Mouse (Mus musculus) embryonic facial prominence, embryonic 12.5 days (tissue): ENCODE results near the gene Ndufs2. TPM values are rescaled to one million over a fixed set of nuclear protein-coding genes. Genes with fewer than 3 reads are reported as not detected.

Source experiments
- ATAC-seq: fragments of 200-750 bp; cut with Nextera tagmentation; 2 replicates; pipeline ENCODE4 v1.8.0; 2017; ENCODE audit not compliant: insufficient number of reproducible peaks, insufficient read depth, low FRiP score, low TSS enrichment
- H3K27ac ChIP-seq: fragments of 300-500 bp; sonication (generic); 2 replicates; pipeline ENCODE4 v1.5.1; 2016; ENCODE audit warnings: mild to moderate bottlenecking
- H3K27me3 ChIP-seq: fragments of 300-500 bp; sonication (generic); 2 replicates; pipeline ENCODE4 v1.6.1; 2016; ENCODE audit warnings: mild to moderate bottlenecking, moderate library complexity
- H3K36me3 ChIP-seq: fragments of 300-500 bp; sonication (generic); 2 replicates; pipeline ENCODE4 v1.6.1; 2016; ENCODE audit warnings: mild to moderate bottlenecking
- H3K4me1 ChIP-seq: fragments of 300-500 bp; sonication (generic); 2 replicates; pipeline ENCODE4 v1.6.1; 2016
- H3K4me2 ChIP-seq: fragments of 300-500 bp; sonication (generic); replicated peaks from 2 replicates; pipeline ENCODE4 v1.6.1; 2016; ENCODE audit warnings: mild to moderate bottlenecking, moderate library complexity
- H3K4me3 ChIP-seq: fragments of 300-500 bp; sonication (generic); 2 replicates; pipeline ENCODE4 v1.5.1; 2016; ENCODE audit warnings: mild to moderate bottlenecking
- H3K9ac ChIP-seq: fragments of 300-500 bp; sonication (generic); 2 replicates; pipeline ENCODE4 v1.6.1; 2016; ENCODE audit warnings: mild to moderate bottlenecking, moderate library complexity
- H3K9me3 ChIP-seq: fragments of 300-500 bp; sonication (generic); 2 replicates; pipeline ENCODE4 v1.6.1; 2016; ENCODE audit warnings: mild to moderate bottlenecking, moderate library complexity
- WGBS: fragments of 180-500 bp; shearing (Covaris S2); methylation state at CpG from one replicate; pipeline ENCODE4 v1.1.7; 2016; 5-methylcytosine and 5-hydroxymethylcytosine counted together
- polyA plus RNA-seq: library from polyadenylated mRNA; unstranded; fragments of >200 nt; fragmentation: Nextera tagmentation; extraction: Ambion mirVana; gene quantifications from 2 replicates; pipeline ENCODE4 v1.2.1, GENCODE M21; 2016

The Ndufs2 gene
- polyA plus RNA-seq, 1 experiment from 2014 or later: 236 TPM

DNA sequence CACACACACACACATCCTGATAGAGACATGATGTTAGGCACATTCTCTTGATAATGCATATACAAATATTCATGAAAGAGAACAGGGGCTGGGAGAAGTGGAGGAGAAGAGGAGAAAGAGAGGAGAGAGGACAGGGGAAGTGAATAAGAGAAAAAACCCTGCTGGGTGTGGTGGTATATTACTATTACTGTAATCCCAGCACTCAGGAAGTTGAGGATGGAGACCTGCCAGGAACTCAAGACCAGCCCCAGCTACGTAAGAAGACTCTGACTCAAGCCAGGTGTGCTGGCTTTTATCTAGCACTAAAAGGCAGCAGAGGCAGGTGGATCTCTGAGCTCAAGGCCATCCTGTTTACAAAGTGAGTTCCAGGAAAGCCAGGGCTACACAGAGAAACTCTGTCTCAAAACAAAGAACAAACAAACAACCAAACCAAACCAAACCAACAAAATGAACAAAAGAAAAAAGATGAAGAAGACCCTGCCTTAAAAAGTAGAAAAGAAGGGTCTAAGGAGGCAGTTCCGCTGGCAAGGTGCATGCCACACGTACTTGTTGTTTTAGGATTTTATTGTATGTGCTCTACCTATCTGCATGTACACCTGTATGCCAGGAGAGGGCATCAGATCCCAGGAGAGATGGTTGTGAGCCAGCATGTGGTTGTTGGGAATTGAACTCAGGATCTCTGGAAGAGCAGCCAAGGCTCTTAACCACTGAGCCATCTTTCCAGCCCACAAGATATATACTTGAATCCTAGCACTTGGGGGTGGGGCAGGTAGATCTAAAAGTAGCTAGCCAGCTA lies 12.7 kb upstream of the Ndufs2 start:
- 70% methylated on average over 3 of the region's 3 CpGs for WGBS
- Histone ChIP-seq H3K4me1 (peaks cover 16% of the 10 kb centered on the region), H3K4me3 (no peak overlapping the region), H3K9ac (no peak overlapping the region), H3K27ac (peak overlapping the region; percentile 92), H3K36me3 (peaks cover 6% of the 10 kb centered on the region), H3K4me2 (peak overlapping the region; percentile 51), H3K27me3 (no peaks in the 10 kb centered on the region), H3K9me3 (no peaks in the 10 kb centered on the region)
- peak; percentile 19; the same call in 1 of the 2 replicates for ATAC-seq

DNA sequence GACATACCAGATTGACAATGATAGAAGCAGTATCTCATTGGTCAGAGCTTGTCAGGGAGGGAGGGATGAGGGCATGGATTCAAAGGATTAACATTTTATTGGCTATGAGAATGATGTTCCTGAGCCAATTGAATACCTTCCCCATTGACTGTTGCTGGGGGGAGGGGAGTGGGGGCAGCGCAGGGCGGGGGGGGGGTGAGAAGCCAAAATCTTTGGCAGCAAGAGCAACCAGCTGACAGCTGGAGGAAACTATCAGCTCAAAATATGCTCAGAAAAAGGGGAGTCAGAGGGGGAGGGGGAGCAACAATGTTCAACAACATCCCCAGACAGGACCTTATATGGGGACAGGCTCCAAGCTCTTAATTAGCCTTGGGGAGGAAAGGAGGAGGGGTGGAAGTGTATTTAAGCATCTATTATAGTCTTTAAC lies 12.0 kb upstream of the Ndufs2 start:
- Histone ChIP-seq H3K27me3 (no peaks in the 10 kb centered on the region), H3K9ac (0 out of 2 replicates have a peak overlapping the region, but pooled peaks have one; percentile 45), H3K9me3 (no peaks in the 10 kb centered on the region), H3K4me3 (peak overlapping the region; percentile 24), H3K4me1 (peaks cover 16% of the 10 kb centered on the region), H3K27ac (peak overlapping the region; percentile 92), H3K36me3 (peaks cover 8% of the 10 kb centered on the region), H3K4me2 (peak overlapping the region; percentile 51)
- peak; percentile 82 for ATAC-seq
- 8% methylated on average over 2 of the region's 2 CpGs for WGBS

DNA sequence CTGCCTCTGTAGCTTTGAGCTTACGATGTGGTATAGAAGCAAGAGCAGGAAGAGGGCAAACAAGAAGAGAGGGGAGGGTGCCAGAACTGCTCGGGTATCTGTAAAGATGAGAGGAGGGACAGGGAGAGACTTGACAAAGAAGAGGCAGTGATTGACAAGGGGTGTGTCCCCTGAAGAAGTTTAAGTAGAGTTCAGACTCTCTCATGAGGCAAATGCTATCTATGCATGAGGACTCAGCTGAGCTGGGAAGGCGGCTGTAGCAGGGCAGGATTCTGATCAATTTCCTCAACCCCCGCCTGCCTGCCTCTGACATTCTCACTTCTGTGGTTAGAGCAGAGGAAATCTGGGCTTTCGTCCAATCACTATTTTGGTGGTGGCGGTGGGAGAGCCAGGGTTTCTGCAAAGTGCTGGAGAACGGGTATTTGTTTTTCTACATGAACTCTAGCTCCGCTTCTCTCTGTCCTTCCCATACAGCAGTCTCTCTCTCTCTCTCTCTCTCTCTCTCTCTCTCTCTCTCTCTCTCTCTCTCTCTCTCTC lies 11.5 kb upstream of the Ndufs2 start:
- Histone ChIP-seq H3K9ac (0 out of 2 replicates have a peak overlapping the region, but pooled peaks have one; percentile 45), H3K27me3 (no peaks in the 10 kb centered on the region), H3K4me2 (peak overlapping the region; percentile 51), H3K36me3 (peaks cover 12% of the 10 kb centered on the region), H3K4me1 (peaks cover 16% of the 10 kb centered on the region), H3K9me3 (no peaks in the 10 kb centered on the region), H3K4me3 (peak overlapping the region; percentile 24), H3K27ac (peak overlapping the region; percentile 92)
- ATAC-seq: peak; percentile 77
- WGBS: 3% methylated on average over 8 of the region's 8 CpGs

DNA sequence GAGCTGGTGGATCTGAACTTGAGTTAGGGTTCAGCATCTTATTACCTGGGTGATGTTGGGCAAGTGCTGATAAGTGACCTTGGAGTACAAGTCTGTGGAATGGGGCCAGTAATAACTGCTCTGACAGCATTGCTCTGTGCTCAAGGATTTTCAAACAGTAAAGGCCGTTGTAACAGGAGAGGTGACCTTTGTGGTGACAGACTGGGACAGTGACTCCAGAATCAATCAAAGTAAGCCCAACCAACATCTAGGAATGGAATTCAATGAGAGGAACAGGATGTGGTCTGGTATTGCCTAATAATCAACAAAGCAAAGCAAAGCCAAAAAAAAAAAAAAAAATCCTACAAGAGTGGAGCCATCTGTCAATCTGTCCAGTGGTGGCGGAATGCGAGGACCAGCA lies 9.1 kb upstream of the Ndufs2 start:
- H3K27ac ChIP-seq: no peak overlapping the region
- no peaks in the 10 kb centered on the region for H3K9me3 ChIP-seq
- peaks cover 16% of the 10 kb centered on the region for H3K4me1 ChIP-seq
- no peak overlapping the region for H3K4me3 ChIP-seq
- peaks cover 25% of the 10 kb centered on the region for H3K36me3 ChIP-seq
- no peak overlapping the region for H3K4me2 ChIP-seq
- no peak for ATAC-seq
- H3K9ac ChIP-seq: no peak overlapping the region
- no peaks in the 10 kb centered on the region for H3K27me3 ChIP-seq
- WGBS: 70% methylated on average over 3 of the region's 3 CpGs

DNA sequence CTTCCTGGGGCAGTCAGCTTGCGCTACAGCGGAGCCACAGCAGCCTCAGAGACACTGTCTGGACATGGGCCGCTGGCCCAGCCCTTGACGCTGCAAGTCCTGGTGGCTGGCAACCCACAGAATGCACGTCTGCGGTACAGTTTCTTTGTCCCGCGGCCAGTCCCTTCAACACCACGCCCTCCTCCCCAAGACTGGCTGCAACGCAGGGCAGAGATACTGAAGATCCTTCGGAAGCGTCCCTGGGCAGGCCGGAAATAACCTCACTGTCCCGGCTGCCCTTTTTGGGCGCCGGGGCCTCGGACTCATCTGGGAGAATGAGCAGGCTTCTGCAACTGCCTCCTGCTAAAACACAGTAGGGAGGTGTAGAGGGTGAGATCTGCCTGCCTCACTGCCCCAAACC lies 7.7 kb upstream of the Ndufs2 start:
- no peak overlapping the region for H3K4me3 ChIP-seq
- ATAC-seq: no peak
- H3K9ac ChIP-seq: no peak overlapping the region
- H3K4me1 ChIP-seq: peaks cover 17% of the 10 kb centered on the region
- no peak overlapping the region for H3K4me2 ChIP-seq
- H3K27ac ChIP-seq: no peak overlapping the region
- no peaks in the 10 kb centered on the region for H3K9me3 ChIP-seq
- WGBS: 85% methylated on average over 17 of the region's 17 CpGs
- H3K36me3 ChIP-seq: peaks cover 34% of the 10 kb centered on the region
- no peaks in the 10 kb centered on the region for H3K27me3 ChIP-seq

DNA sequence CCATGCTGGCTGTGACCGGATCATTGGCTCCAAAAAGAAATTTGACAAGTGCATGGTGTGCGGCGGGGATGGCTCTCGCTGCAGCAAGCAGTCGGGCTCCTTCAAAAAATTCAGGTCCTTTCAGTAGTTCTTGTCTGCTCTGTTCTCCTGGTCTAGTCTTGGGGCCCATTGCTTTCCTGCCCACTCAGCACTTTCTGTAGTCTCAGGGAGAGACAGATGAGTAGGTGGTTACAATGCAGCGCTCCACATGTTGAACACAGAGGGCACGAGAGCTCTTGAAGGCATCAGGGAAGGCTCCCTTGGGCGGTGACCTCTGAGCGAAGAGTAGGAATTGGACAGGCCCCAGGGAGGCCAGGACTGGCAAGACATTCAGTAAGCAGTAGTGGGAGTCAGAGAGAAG lies 6.6 kb upstream of the Ndufs2 start:
- WGBS: 89% methylated on average over 9 of the region's 9 CpGs
- H3K4me2 ChIP-seq: no peak overlapping the region
- no peak for ATAC-seq
- no peak overlapping the region for H3K9ac ChIP-seq
- H3K27ac ChIP-seq: no peak overlapping the region
- H3K27me3 ChIP-seq: no peaks in the 10 kb centered on the region
- peaks cover 36% of the 10 kb centered on the region for H3K36me3 ChIP-seq
- H3K4me3 ChIP-seq: no peak overlapping the region
- H3K9me3 ChIP-seq: no peaks in the 10 kb centered on the region
- H3K4me1 ChIP-seq: peaks cover 18% of the 10 kb centered on the region

DNA sequence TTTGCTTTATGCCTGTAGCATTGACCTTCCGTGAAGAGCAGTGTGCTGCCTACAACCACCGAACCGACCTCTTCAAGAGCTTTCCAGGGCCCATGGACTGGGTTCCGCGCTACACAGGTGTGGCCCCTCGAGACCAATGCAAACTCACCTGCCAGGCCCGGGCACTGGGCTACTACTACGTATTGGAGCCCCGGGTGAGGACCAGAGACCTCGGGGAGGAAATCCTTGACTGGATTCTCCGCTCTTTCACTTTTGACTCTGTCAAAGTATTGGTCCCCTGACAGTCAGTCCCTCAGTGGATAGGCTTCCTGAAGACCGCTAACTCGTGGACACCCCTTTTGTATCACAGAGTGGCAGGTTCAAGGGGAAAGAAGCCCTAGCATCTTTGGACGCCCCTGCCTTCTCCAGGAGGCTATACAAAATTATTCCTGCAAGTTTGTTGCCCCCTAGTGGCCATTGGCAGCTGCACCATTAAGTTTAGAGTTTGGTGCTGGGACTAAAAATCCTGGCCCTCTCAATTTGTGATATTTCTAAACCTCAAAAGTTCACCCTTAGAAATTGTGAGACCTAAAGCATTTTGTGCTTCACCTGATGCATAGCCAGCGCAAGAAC lies 5.9 kb upstream of the Ndufs2 start:
- Histone ChIP-seq H3K4me3 (no peak overlapping the region), H3K27ac (no peak overlapping the region), H3K9me3 (no peaks in the 10 kb centered on the region), H3K4me2 (no peak overlapping the region), H3K4me1 (peaks cover 18% of the 10 kb centered on the region), H3K9ac (no peak overlapping the region), H3K27me3 (no peaks in the 10 kb centered on the region), H3K36me3 (peaks cover 36% of the 10 kb centered on the region)
- no peak for ATAC-seq
- 69% methylated on average over 15 of the region's 15 CpGs for WGBS

DNA sequence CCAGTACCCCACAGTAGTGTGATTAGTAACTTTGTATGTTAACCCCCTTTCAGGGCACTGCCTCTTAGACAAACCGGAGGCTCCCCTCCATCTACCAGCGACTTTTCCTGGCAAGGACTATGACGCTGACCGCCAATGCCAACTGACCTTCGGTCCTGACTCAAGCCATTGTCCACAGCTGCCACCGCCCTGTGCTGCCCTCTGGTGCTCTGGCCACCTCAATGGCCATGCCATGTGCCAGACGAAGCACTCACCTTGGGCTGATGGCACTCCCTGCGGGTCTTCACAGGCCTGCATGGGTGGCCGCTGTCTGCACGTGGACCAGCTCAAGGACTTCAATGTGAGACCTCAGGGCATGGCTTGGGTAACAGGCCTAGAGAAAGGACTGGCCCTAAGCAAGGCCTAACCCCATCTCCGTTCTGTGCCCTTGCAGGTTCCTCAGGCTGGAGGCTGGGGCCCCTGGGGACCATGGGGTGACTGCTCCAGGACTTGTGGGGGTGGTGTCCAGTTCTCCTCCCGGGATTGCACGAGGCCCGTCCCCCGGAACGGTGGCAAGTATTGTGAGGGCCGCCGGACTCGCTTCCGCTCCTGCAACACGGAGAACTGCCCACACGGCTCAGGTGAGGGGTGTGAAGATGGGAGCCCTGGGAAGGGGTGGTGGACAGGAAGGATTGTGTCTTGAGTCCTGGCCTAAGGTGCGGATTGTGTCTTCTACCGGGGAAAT lies 5.1 kb upstream of the Ndufs2 start:
- Histone ChIP-seq H3K4me3 (no peak overlapping the region), H3K4me2 (no peak overlapping the region), H3K27me3 (no peaks in the 10 kb centered on the region), H3K27ac (no peak overlapping the region), H3K4me1 (peaks cover 22% of the 10 kb centered on the region), H3K9me3 (no peaks in the 10 kb centered on the region), H3K9ac (no peak overlapping the region), H3K36me3 (peaks cover 36% of the 10 kb centered on the region)
- 88% methylated on average over 24 of the region's 24 CpGs for WGBS
- ATAC-seq: no peak

DNA sequence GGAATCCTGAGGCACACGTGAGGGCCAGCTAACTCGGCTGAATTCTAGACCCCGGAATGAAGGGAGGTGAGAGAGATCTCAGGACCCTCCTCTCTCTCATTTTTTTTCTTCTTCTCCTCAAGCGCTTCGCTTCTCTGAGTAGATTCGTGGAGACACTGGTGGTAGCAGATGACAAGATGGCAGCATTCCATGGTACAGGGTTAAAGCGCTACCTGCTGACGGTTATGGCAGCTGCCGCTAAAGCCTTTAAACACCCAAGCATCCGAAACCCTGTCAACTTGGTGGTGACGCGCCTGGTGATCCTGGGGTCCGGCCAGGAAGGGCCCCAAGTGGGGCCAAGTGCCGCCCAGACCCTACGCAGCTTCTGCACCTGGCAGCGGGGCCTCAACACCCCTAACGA lies 1.2 kb upstream of the Ndufs2 start:
- Histone ChIP-seq H3K9ac (peak overlapping the region; percentile 55; the same call in 1 of the 2 replicates), H3K27me3 (no peaks in the 10 kb centered on the region), H3K4me2 (peak overlapping the region; percentile 80), H3K27ac (peak overlapping the region; percentile 95), H3K36me3 (peaks cover 22% of the 10 kb centered on the region), H3K9me3 (no peaks in the 10 kb centered on the region), H3K4me1 (peaks cover 57% of the 10 kb centered on the region), H3K4me3 (peak overlapping the region; percentile 42)
- WGBS: 45% methylated on average over 17 of the region's 17 CpGs
- no peak for ATAC-seq

DNA sequence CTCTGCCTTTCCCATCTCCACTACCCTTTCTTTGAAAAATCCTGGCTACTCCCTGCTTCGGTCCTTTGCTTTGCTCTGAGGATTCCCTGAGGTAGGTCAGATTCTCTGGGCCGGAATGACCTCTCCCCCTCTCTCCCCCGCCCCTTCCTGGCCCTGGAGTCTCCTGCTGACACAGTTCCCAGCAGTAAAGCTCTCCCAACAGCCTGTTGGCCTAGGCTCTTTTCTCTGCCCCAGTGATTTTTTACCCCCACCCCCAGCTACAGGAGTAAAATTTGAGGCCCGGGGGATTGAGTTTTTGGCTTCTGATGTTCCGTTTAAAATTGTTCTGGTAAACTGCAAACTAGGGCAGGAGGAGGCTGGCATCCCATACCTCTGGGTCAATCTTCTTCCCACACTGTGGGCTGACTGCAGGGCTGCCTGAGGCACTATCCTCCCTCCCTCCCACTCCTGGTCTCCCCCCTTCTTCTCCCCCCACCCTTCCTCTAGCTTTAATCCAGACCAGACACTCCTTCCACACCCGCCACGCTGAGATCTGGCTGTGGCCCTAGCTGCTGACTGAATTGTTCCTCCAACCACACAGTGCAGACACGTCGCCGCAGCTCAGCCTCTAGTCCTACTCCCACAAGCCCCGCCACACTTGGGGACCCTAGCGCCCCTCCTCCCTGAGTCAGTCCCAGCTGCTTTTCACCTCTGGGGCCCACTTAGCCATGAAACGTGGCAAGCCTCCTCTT lies 571 bp upstream of the Ndufs2 start:
- Histone ChIP-seq H3K9ac (peak overlapping the region; percentile 55), H3K27ac (peak overlapping the region; percentile 95), H3K4me2 (peak overlapping the region; percentile 80), H3K36me3 (peaks cover 22% of the 10 kb centered on the region), H3K4me1 (peaks cover 59% of the 10 kb centered on the region), H3K27me3 (no peaks in the 10 kb centered on the region), H3K4me3 (peak overlapping the region; percentile 42), H3K9me3 (no peaks in the 10 kb centered on the region)
- 3% methylated on average over 13 of the region's 13 CpGs for WGBS
- ATAC-seq: peak; percentile 54
